Mouse (Mus musculus) thymus, postnatal 0 days (tissue): Measurements from ENCODE around the gene Sapcd2. TPM values are rescaled to one million over a fixed set of nuclear protein-coding genes. Genes with fewer than 3 reads are reported as not detected.
A peak's percentile ranks its signal among the peaks of the same experiment; 100 is the strongest.

Experiments used
- DNase-seq: peaks from one replicate; pipeline ENCODE4 v3.0.0-alpha.2; 2015; ENCODE audit warnings: low spot score
- polyA plus RNA-seq: library from polyadenylated mRNA; unstranded; fragments of >200 nt; fragmentation: Nextera tagmentation; extraction: Ambion mirVana; gene quantifications from 2 replicates; pipeline ENCODE4 v1.2.1, GENCODE M21; 2015

Sapcd2 gene
- polyA plus RNA-seq = 22.8 and 25.4 TPM in 2 replicates

DNA sequence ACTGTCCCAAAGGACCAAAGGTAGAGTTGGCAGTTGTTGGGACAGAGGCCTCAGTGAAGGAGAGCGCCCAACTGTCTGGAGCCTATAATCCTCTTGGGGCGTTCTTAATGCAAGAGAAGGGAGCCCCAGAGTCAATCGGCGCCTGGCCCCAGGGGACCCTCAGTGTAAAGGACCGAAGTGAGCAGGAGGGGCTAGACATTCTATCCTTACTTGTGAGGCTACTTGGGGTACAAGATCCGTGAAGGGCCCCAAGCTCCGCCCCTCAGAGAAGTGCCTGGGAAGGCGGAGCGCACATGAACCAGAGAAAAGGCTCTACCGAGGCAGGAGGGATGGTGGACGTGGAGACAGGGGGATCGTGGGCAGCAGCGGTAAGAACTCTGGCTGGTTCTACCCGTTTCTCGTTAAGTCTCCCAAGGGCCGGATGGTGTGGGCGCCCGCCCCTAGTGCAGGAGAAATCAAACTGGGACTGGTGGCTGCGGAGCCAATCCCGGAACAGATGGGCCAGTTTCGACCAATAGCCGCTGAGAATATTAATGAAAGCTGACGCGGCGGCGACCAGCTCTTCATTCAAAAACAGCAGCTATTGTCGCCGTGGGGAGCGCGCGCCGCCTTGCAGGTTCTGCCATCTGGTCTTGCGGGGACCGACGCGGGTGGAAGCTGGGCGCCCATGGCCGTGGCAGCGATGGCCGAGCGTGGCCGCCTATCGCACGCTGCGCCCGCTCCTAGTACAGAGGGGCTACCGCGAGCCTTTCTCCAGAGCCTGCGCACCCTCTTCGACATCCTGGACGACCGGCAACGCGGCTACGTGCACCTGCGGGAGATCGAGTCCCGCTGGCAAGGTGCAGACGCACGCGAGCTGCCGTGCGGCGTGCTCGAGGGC lies at the start of gene Sapcd2:
Sapcd2 (plus strand) TSS at position 558 of the 880 bp plus-strand sequence.
- DNase-seq = peak; percentile 84

DNA sequence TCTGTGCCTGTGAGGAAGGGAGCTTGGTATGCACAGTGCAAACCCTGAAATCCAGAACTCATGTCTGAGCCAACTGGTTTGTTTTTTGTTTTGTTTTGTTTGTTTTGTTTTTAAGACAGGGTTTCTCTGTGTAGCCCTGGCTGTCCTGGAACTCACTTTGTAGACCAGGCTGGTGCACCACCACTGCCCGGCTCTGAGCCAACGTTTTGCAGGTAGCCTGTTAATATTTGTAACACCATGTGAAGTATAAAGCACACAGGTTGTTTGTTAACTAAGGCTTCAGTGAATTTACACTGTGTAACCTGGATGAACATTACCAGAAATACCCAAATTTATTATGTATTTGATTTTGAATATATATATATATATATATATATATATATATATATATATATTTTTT lies 46.1 kb upstream of the Sapcd2 start:
- no peak for DNase-seq

GRCm38 (mm10) chr2:25328440-25328839 lies 43.7 kb upstream of the Sapcd2 start:
- peak; percentile 17 for DNase-seq

- no peak for DNase-seq
Observed at GRCm38 (mm10) chr2:25331470-25331869, 40.7 kb upstream of the Sapcd2 start.

DNA sequence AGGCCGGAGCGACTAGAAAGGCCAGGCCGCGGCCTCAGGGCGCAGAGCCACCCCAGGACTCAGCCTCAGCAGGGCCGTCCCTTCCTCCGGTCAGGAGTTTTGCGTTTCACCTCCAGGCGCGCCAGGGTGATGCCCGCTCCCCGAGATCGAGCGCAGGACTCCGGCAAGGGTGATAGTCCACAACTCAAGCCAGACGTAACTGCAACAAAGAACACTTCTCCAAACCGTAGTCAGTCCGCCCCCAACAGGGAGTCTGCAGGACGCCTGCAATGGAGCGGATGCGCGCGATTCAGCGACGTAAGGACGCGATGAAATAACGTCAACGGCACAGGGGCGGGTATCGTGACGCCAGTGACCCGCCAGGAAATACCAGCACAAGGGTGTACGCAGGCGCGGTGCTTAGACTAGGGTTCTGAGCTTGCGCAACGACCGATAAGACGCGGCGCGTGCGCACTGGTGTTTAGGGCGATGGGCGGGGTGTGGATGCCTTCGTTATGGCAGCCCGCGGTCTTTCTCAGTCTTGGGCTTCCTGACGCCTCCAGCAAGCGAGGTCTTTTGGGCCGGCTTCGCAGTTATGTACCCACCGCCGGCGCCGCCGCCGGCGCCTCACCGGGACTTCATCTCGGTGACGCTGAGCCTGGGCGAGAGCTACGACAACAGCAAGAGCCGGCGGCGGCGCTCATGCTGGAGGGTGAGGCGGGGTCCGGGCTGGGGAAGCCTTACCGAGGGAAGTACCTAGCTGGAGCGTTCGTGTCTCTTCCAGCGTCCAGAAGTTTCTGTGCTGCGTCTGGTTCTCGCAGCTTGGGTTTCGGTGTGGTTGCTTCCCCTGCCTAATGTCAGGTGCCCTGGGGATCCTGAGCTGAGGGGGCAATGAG lies 39.6 kb upstream of the Sapcd2 start, which contains the start of gene Man1b1:
Man1b1 (plus strand) TSS at position 53 of the 875 bp plus-strand sequence.
- DNase-seq = peak; percentile 100

- DNase-seq = no peak
Observed at GRCm38 (mm10) chr2:25333569-25333968, 38.6 kb upstream of the Sapcd2 start.

DNA sequence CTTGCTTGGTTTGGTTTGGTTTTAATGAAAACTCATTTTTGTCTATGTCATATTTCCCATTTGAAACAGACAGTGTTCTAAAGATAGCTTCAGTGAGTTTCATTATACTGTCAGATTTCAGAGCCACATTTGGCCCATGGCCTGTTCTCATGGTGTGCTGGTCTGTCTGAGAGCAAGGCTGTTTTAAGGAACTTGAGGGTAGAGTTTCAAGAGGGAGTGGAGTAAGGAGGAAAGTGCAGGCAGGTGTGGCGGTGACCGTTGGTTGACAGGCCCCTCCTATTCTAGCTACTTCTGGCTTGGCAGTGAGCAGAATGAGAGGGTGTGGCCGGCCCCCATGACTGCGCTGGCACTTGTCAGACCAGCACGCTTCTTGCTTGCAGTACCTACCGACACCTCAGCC lies 33.8 kb upstream of the Sapcd2 start:
- no peak for DNase-seq

GRCm38 (mm10) chr2:25348162-25348561 lies 24.0 kb upstream of the Sapcd2 start:
- no peak for DNase-seq

- DNase-seq = no peak
Observed at GRCm38 (mm10) chr2:25349499-25349898, 22.6 kb upstream of the Sapcd2 start.

GRCm38 (mm10) chr2:25350701-25351100 lies 21.4 kb upstream of the Sapcd2 start:
- DNase-seq = no peak

DNA sequence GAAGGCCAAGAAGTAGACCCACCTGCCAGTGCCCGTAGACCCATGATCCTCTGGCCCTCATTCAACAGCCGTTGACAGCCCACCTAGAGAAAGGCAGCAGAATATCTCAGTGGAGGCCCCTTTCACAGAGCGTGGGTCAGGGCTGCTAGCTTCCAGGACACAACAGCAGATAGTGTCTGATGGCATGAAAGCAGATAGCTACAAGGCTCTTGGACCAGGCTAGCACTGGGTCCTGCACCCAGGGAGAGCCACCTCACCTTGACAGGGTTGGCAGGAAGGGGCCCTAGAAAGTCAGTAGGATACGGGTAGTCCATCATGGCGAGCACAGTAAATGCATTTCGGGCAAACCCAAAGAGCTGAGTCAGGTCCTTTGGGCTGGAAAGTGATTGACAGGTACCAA lies 17.9 kb upstream of the Sapcd2 start:
- no peak for DNase-seq

DNA sequence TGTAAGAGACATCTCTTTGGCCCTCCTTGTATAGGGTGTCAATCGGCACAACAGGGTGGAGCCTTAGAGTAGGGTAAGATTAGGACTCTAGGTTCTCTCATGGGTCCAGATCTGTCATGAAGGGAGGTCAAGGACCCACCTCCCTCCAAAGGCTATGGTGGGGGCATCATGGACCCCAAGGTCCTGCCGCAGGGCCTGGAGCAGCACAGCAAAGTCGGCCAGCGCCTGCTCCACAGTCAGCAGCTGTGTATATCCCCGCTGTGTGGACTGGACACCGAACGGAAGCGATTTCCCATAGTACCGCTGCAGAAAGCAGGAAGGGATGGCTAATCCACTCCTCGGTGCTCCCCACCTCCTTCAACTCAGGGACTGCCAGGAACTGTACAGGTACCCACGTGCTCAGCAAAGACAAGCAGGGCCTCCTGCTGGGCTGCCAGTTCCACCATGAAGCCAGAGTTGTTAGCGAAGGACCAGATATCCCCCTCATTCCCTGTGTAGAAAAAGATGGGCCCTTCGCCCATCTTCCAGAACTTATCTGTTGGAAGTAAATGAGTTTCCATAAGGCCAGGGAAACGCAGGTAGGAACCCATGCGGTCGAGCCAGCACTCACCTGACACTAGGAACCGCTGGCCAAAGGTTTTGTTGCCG lies 16.6 kb upstream of the Sapcd2 start:
- DNase-seq = no peak

GRCm38 (mm10) chr2:25356208-25357079 lies 15.7 kb upstream of the Sapcd2 start, which contains the start of gene Dpp7:
Dpp7 (minus strand) TSS chr2:25356359.
- DNase-seq = peak; percentile 74

DNA sequence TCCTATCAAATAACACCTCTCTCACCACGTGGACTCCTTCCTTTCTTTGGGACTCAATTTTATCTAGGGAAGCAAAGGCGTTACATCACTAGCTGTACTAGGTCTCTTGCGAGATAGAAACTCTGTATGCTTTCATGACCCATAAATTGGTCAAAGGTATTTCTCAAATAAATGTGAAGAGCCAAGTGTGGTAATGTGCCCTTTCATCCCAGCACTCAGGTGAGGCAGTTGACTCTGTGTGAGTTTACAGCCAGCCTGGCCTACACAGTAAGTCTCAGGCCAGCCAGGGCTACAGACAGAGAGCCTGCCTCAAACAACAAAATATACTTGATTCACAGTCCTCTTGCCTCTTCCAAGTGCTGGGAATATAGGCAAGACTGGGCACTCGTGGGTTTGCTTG lies 12.3 kb upstream of the Sapcd2 start:
- DNase-seq = no peak

DNA sequence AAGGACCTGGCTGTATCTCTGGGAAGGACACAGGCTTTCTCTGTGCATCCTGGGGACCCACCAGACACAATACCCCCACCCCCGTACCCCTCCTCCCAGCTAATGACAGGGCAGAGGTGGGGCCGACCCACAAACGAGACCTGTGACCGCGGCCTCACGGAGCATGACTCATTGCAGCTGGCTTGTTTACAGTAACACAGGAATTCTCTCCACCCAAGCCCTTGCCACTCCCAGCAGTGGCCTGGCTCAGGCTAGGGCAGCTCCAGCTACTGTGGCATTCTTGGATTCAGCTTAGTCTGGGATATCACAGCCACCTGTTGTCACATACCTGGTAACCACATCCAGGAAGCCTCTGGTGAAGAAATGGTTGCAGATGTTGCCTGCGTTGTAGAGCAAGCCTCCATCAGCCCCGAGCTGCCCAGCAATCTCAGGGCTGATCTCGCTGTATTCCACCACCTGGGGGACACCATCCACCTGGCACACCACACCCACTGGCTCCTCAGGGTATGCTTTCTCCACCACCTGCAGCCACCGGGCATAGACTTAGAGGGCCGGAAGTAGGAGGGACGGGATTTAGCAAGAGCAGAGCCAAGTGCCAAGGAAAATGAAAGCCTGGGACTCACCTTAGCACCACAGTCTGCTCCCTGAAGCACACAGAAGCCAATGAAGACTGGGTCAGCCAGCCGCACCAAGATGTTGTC lies 8.5 kb upstream of the Sapcd2 start:
- no peak for DNase-seq

DNA sequence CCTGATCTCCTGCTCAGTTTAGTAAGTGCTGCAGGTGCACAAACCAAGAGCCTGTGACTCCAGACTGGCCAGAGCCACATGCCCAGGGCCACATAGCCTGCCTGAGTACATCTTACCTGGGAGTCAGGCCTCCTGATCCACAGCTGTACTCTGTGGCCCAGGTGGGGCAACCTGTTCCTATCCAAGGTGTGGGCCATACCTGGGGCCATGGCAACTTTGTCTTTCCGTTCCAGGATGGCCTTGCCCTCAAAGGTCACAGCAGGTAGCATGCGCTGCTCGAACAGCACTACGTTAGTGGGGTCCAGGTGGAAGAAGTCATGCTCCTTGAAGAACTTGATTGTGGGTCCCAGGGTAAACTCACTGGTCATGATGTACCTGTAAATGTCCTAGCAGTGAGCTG lies 7.8 kb upstream of the Sapcd2 start:
- no peak for DNase-seq

- DNase-seq = no peak
Observed at GRCm38 (mm10) chr2:25364761-25365090, 7.4 kb upstream of the Sapcd2 start.

- DNase-seq = peak; percentile 62
Observed at GRCm38 (mm10) chr2:25365091-25365761, 6.9 kb upstream of the Sapcd2 start, which contains the start of gene Uap1l1. Uap1l1 (minus strand) TSS chr2:25365682.

DNA sequence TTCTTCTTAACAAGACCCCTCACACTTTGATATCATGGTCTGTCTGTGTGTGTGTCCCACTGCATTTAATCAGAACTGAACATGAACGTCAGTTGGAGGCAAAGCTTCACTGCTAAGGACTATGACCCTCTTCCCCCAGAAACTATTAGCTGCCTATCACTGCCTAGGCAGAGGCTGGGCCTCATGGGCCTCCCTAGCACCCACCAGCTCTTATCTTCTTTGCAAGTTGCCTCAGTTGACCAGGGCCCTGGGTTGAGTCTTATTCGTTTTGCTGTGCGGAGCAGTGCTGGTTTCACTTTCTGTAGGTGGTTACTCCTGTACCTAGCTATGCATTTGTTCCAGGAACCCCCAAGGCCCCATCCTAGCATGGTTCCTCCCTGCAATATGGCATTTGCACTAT lies 2.1 kb upstream of the Sapcd2 start:
- no peak for DNase-seq
